Mouse (Mus musculus): ENCODE results near the gene Scn5a.
A peak's percentile ranks its signal among the peaks of the same experiment; 100 is the strongest.

The Scn5a gene

DNA sequence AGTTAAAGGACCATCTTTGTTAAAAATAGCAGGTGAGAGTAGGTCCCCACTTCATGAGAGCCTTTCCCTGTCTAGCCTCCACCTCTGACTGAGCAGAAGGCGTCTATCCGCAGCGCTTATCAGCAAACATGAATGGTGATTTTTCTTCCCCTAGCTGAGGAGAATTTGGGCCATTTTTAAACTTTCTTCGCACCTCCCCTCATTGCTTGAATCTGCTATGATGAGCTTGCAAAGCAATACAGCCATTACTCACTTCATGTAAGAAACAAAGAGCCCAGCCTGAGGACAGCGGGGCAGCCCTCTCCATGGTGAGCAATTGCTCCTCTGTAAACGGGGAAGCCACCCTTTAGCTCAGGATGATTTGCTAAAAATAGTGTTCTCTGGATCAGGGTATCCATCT, 14.0 kb downstream of the Scn5a start:
- DNase-seq (ENCODE audit: low spot score): no peak

DNA sequence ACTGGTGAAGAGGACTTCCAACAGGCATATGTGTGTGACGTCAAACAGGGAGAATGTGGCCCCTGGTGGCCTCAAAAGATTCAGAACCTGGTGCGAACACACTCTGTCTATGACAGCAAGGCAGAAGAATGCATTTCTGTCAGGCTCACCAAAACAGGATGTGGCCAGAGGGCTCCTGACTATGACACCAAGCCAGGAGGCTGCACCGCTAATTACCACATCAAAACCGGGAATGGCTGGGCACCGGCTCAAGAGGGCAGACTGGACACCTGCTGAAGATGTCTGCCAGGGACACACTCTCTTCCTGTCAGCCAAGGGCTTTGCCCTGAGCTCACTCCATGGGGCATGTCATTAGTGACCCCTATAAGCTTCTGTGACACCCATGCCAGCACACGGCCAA, 15.2 kb downstream of the Scn5a start:
- DNase-seq (ENCODE audit: low spot score): no peak

- DNase-seq (ENCODE audit: low spot score): no peak
Measured at GRCm38 (mm10) chr9:119562256-119562655, 16.6 kb downstream of the Scn5a start.

- DNase-seq (ENCODE audit: low spot score): no peak
Measured at GRCm38 (mm10) chr9:119561746-119562145, 17.1 kb downstream of the Scn5a start.

DNA sequence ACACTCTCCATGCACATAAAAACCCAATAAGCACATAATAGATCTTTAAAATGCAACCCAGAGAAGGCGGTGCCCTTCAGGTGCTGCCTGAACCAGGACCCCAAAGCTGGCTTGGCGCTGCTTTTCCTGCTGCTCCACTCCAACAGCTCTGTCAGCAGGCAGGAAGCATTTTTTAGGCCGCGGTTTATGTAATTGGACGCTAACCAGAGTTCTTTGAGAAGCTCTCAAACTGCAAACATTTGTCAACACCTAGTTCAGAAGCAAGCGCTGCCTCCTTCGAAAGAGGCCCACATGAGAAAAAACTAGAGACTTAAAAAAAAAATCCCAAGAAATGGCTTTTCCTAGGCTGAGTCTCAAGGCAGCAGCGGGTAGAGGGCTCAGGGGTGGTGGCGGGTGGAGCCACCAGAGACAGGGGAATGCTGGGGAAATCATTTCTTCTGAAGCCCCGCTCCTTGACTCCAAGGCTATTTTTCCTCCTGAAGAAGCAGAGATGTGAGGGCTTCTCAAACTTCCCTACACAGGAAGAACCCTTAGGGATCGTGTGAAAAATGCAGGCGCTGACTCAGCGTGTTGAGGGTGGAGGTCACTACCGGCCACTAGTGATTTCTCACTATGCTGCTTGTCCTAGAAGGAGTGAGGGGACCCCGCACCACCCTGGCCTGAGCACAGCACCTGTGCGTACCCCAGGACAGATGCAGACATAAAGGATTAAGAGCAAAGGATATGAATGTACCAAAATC, 19.1 kb downstream of the Scn5a start:
- no peak for DNase-seq (ENCODE audit: low spot score)

DNA sequence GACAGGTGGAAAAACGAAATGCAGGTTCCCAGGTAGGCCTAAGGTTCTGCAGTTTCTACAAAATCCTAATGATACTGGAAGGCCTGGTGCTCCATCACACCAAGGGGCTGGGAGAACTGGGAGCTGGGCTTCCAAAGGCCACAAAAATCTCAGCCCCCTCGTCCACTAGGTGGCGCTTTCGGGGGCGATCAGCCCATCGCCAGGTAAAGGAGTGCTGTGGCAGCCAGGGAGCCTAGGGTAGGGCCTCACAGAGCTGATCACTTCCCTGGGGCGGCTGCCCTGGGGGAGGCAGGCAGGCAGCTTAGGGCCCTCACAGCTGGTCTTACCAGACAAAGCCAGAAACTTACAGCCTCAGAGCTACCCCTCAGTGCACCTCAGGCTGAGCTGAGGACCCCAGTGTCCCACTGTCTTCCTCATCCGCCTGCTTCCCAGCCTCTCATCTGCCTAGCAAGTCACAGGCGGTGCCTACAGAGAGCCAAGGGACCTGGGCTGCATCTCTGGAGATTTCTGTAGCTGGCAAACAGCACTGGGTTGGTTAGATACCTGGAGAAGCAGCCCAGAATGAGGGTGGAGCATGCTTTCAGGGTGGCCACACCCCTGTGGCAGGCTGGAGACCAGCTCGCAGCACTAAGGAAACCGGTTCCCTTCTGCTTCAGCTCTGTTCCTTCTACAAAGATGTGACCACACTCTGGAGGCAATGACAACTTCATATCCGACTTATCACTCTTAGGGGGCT, 20.5 kb downstream of the Scn5a start:
- no peak for DNase-seq (ENCODE audit: low spot score)

DNA sequence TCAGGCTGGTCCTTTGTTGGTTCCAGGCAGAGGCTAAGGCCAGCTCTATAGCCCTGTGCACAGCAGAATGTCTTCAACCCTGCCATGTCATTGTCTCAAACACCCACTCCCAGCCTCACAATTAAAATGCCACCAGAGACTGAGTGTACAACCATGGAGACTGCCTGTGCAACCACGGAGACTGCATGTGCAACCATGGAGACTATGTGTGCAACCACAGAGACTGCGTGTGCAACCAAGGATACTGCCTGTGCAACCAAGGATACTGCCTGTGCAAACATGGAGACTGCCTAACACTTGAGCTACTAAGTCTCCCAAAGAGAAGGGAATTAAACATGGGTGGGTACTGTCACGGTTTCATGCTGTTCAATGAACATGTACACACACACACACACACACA, 22.8 kb downstream of the Scn5a start:
- DNase-seq (ENCODE audit: low spot score): no peak

DNA sequence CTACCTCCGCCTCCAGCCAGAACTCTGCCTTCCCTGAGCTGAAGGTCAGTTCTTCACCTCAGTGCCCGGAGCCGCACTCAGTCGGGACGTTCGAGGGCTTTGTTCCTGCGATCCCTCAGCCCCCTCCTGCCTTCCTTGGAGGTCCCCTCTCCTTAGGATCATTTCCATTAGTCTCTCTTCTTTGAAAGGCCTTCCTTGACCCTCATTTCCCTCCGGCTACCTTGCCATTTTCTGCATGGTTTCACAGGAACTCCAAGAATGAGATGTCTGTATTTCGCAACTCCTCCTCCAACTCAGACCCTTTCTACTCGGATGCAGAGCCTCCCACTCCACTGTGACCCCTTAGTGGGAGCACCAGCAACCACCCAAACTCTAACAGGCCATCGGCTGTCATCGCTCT, 31.3 kb downstream of the Scn5a start:
- no peak for DNase-seq (ENCODE audit: low spot score)

- no peak for DNase-seq (ENCODE audit: low spot score)
Measured at GRCm38 (mm10) chr9:119547128-119547527, 31.7 kb downstream of the Scn5a start.

DNA sequence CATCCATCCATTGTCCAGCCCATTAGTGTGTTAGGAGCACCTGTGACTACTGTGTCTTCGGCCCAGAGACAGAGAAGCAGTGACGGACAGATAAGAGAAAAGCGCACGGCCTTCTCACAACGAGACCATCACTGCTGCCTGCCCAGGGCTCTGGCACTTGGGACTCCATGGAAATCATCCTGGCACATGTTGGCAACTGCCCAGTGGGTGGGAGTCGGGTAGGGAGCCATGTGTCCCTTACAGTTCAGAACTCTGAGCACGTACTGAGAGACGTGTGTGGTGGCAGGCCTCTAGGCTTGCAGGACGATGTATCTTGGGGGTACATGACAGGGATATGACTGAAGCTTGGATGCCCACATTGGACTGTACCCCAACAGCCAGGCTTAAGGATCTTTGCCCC, 38.1 kb downstream of the Scn5a start:
- DNase-seq (ENCODE audit: low spot score): no peak

- DNase-seq (ENCODE audit: low spot score): no peak
Measured at GRCm38 (mm10) chr9:119537823-119538222, 41.0 kb downstream of the Scn5a start.

- DNase-seq (ENCODE audit: low spot score): no peak
Measured at GRCm38 (mm10) chr9:119531684-119532417, 47.0 kb downstream of the Scn5a start.

DNA sequence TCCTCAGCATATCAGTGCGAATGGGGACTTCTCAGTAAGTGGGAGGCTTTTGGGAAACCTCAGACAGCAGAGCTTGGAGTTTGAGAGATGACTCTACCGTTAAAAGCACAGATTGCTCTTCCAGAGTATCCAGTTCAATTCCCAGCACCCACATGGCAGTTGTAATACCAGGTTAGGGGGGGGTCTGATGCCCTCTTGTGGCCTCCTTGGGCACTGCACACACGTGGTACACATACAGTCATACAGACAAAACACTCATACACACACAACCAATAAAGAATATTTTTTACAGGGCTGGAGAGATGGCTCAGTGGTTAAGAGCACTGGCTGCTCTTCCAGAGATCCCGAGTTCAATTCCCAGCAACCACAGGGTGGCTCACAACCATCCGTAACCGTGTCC, 54.3 kb downstream of the Scn5a start:
- DNase-seq (ENCODE audit: low spot score): no peak

GRCm38 (mm10) chr9:119523301-119523700, 55.5 kb downstream of the Scn5a start:
- DNase-seq (ENCODE audit: low spot score): no peak

DNA sequence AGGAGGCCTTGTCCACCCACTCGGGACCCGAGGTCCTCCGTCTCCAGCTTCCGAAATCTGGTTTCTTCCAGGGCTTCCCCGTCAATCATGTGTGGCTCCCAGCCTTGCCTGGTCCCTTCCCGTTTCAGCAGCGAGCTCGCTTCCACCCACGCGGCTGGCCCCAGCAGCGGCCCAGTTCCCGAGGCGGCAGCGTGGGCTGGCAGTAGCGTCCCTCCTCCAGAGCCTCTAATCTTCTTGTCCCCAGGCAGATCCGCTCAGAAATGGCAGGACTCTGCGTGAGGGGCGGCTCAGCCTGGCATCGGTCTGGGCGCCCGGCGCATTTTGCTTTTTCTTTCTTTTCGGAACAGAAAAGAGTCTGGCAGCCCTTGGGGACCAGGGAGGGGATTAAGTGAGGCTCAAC, 59.7 kb downstream of the Scn5a start:
- no peak for DNase-seq (ENCODE audit: low spot score)

DNA sequence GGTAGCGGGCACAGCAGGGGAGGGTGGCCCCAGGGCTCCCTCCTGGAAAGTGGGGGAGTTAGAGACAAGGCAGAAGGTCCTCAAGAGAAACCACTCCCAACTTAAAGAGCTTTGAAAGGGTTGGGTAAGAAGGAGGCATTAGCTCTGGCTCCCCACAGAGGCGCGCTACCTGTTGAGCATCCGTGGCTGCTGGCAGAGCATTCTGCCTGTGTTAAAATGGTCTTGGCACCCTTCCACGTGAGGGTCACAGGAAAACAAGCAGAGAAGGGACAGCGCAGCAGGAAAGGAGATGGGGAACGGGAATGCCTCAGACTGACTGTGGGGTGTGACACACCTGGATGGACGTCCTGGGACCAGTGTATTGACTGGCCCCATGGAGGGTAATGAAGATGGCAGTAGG, 60.6 kb downstream of the Scn5a start:
- DNase-seq (ENCODE audit: low spot score): no peak

- DNase-seq (ENCODE audit: low spot score): no peak
Measured at GRCm38 (mm10) chr9:119517467-119517866, 61.3 kb downstream of the Scn5a start.

DNA sequence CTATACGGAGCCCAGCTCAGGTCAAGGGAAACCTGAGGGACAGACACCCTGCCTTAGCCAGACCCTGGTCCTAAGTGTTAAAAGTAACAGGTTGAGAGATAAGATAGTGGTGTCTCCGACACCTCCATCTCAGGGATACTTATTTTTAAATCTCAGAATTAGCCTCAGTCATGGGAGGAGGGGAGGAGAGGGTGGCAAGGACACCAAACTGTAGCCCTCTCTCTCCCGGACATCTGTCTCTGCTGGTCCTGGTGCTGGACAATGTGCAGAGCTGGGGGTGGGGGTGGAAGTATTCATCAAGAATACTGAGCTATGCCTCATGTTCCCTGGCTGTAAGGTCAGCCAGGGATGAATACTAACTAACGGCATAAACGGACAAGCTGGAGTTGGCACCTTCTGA, 62.0 kb downstream of the Scn5a start:
- DNase-seq (ENCODE audit: low spot score): no peak

- no peak for DNase-seq (ENCODE audit: low spot score)
Measured at GRCm38 (mm10) chr9:119515454-119515853, 63.4 kb downstream of the Scn5a start.

DNA sequence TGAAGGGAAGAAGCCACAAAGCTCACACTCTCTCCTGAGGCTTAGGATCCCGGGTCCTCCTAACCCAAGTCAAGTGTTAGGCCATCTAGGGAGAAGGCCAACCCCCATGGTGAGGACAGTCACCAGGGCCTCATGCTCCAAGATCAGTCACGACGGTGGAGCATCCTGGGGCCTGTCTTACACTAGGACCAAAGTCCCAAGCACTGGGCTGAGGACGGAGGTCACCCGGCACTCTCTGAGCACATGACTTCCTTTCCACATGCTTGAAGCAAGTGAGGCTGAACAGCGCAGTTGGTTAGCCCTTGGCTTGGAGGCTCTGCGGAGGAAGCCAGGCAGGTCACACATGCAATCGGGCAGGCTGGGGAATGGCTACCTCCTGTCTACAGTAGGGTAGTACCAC, 63.8 kb downstream of the Scn5a start:
- no peak for DNase-seq (ENCODE audit: low spot score)

- no peak for DNase-seq (ENCODE audit: low spot score)
Measured at GRCm38 (mm10) chr9:119513816-119514215, 65.0 kb downstream of the Scn5a start.

DNA sequence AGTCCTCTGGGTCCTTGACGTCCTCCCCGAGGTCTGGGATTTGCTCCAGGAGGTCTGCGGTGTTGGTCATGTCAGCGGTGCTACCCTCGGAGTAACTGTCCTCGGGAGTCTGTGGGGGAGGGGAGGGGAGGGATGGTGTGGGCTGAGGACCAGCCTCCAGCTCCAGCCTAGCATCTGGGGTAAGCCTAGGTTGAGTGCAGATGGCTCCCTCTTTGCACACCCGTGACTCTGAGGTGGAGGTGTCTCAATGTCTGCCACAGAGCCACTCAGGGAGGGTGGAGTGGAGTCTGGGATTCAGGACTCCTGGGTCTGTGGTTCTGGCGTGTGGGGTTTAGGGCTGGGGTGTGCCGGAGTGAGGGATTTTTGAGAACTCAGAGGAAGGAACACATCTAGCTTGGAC, 65.8 kb downstream of the Scn5a start:
- DNase-seq (ENCODE audit: low spot score): no peak

GRCm38 (mm10) chr9:119510902-119511301, 67.9 kb downstream of the Scn5a start:
- DNase-seq (ENCODE audit: low spot score): peak; percentile 10

Data from layer of hippocampus, adult 9-10 months (tissue).